Mouse (Mus musculus): ENCODE measurements at regions not wholly inside any gene's neighbourhood (a gene's known extent, or its start where the extent isn't known, plus 50 kb on each side); places are given as distances from the start of the nearest gene placed in this dataset.

DNA sequence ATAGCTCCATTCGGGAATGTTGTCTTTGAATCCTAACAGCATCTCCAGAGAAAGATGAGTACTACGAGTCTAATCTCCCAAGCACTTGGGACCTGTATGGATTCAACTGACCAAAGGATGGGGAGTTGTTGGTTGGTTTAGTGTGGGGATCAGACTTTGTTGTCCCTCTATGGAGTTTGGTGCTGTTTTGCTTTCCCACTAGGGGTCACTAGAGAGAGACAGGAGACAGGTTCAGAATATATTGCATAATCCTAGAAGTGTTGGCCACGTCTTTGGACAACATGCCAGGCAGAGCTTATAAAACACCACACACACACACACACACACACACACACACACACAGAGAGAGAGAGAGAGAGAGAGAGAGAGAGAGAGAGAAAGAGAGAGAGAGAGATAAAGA is 118.6 kb upstream of the Ercc6l2 start:
- Histone ChIP-seq H3K36me3 (ENCODE audit: insufficient read depth) (no peaks in the 10 kb centered on the region), H3K27ac (ENCODE audit: low read depth) (no peak overlapping the region), H3K27me3 (ENCODE audit: insufficient read depth, low read length) (no peaks in the 10 kb centered on the region), H3K4me1 (ENCODE audit: insufficient read depth) (peaks cover 8% of the 10 kb centered on the region), H3K4me2 (no peak overlapping the region), H3K4me3 (ENCODE audit: low read depth, low read length) (no peak overlapping the region), H3K9ac (no peak overlapping the region), H3K9me3 (ENCODE audit: low read depth, low read length) (no peaks in the 10 kb centered on the region)
- peak; percentile 69 for TF ChIP-seq CTCF (IDR thresholded peaks at IDR 0.05; ENCODE audit: low read depth)
- DNase-seq, result peak; percentile 69
- no peak for ATAC-seq (ENCODE audit: insufficient read depth)
- WGBS, result 49% methylated on average over 3 of the region's 3 CpGs

- no peak for DNase-seq
- Histone ChIP-seq H3K27ac (ENCODE audit: low read depth) (peak overlapping the region; percentile 42; the same call in 1 of the 2 replicates), H3K4me3 (ENCODE audit: low read depth, low read length) (no peak overlapping the region), H3K36me3 (ENCODE audit: insufficient read depth) (no peaks in the 10 kb centered on the region), H3K4me1 (ENCODE audit: insufficient read depth) (peaks cover 15% of the 10 kb centered on the region), H3K9ac (no peak overlapping the region), H3K27me3 (ENCODE audit: insufficient read depth, low read length) (no peaks in the 10 kb centered on the region), H3K9me3 (ENCODE audit: low read depth, low read length) (no peaks in the 10 kb centered on the region), H3K4me2 (no peak overlapping the region)
- no peak for ATAC-seq (ENCODE audit: insufficient read depth)
- TF ChIP-seq CTCF (IDR thresholded peaks at IDR 0.05; ENCODE audit: low read depth), result no peak
- 45% methylated on average over 2 of the region's 2 CpGs for WGBS
Measured at GRCm38 (mm10) chr13:63699624-63700023, 115.4 kb upstream of the Ercc6l2 start.

- no peak for TF ChIP-seq CTCF (IDR thresholded peaks at IDR 0.05; ENCODE audit: low read depth)
Measured at GRCm38 (mm10) chr13:63700747-63701146, 114.3 kb upstream of the Ercc6l2 start.

GRCm38 (mm10) chr13:63701199-63702175 is 113.6 kb upstream of the Ercc6l2 start:
- no peaks in the 10 kb centered on the region for H3K9me3 ChIP-seq (ENCODE audit: low read depth, low read length)
- ATAC-seq (ENCODE audit: insufficient read depth) (peak; percentile 89), DNase-seq (peak; percentile 84)
- H3K36me3 ChIP-seq (ENCODE audit: insufficient read depth), result no peaks in the 10 kb centered on the region
- peaks cover 15% of the 10 kb centered on the region for H3K4me1 ChIP-seq (ENCODE audit: insufficient read depth)
- H3K27ac ChIP-seq (ENCODE audit: low read depth), result peak overlapping the region; percentile 85
- TF ChIP-seq CTCF (IDR thresholded peaks at IDR 0.05; ENCODE audit: low read depth), result no peak
- H3K9ac ChIP-seq, result no peak overlapping the region; the same call in 1 of the 2 replicates
- H3K27me3 ChIP-seq (ENCODE audit: insufficient read depth, low read length), result no peaks in the 10 kb centered on the region
- no peak overlapping the region for H3K4me3 ChIP-seq (ENCODE audit: low read depth, low read length)
- WGBS, result 26% methylated on average over 9 of the region's 9 CpGs
- peak overlapping the region; percentile 7 for H3K4me2 ChIP-seq

More at GRCm38 (mm10) chr13:63700747-63701146, 114.3 kb upstream of the Ercc6l2 start:
- H3K27ac ChIP-seq (ENCODE audit: low read depth), result peak overlapping the region; percentile 85
- H3K4me1 ChIP-seq (ENCODE audit: insufficient read depth), result peaks cover 15% of the 10 kb centered on the region
- H3K9me3 ChIP-seq (ENCODE audit: low read depth, low read length), result no peaks in the 10 kb centered on the region
- H3K36me3 ChIP-seq (ENCODE audit: insufficient read depth), result no peaks in the 10 kb centered on the region
- no peak overlapping the region for H3K4me3 ChIP-seq (ENCODE audit: low read depth, low read length)
- peak overlapping the region; percentile 7; the same call in 1 of the 2 replicates for H3K4me2 ChIP-seq
- no peaks in the 10 kb centered on the region for H3K27me3 ChIP-seq (ENCODE audit: insufficient read depth, low read length)
- 23% methylated on average over 3 of the region's 3 CpGs for WGBS
- H3K9ac ChIP-seq, result no peak overlapping the region; the same call in 1 of the 2 replicates
- DNase-seq (peak; percentile 55), ATAC-seq (ENCODE audit: insufficient read depth) (peak; percentile 30)

DNA sequence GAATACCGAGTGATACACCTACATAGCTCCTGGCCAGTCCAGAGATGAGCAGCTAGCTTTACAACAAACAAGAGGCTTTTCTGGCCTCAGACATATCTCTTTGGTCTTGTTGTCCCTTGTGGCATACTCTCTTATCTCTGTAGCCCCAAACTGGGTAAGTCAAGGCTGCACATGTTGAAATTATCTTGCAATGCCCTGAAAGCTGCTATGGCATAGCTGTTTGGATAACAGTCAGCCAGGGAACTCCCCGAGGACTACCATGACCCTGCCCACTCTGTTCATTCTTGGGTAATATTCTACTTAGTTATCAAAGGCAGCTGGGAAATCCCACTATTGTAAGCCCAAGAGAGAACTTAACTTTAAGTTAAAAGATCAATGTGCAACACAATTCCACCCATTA is 106.5 kb upstream of the Ercc6l2 start:
- DNase-seq (no peak), ATAC-seq (ENCODE audit: insufficient read depth) (no peak)
- H3K4me3 ChIP-seq (ENCODE audit: low read depth, low read length), result no peak overlapping the region
- no peaks in the 10 kb centered on the region for H3K27me3 ChIP-seq (ENCODE audit: insufficient read depth, low read length)
- no peak for TF ChIP-seq CTCF (IDR thresholded peaks at IDR 0.05; ENCODE audit: low read depth)
- no peaks in the 10 kb centered on the region for H3K4me1 ChIP-seq (ENCODE audit: insufficient read depth)
- H3K9ac ChIP-seq, result no peak overlapping the region
- 80% methylated on average over 2 of the region's 2 CpGs for WGBS
- no peaks in the 10 kb centered on the region for H3K36me3 ChIP-seq (ENCODE audit: insufficient read depth)
- H3K4me2 ChIP-seq, result no peak overlapping the region
- H3K9me3 ChIP-seq (ENCODE audit: low read depth, low read length), result no peaks in the 10 kb centered on the region
- H3K27ac ChIP-seq (ENCODE audit: low read depth), result no peak overlapping the region

GRCm38 (mm10) chr13:63713137-63713536 is 101.9 kb upstream of the Ercc6l2 start:
- H3K27me3 ChIP-seq (ENCODE audit: insufficient read depth, low read length), result no peaks in the 10 kb centered on the region
- H3K9ac ChIP-seq, result no peak overlapping the region
- peaks cover 8% of the 10 kb centered on the region; the same call in 1 of the 2 replicates for H3K4me1 ChIP-seq (ENCODE audit: insufficient read depth)
- DNase-seq, result no peak
- no peak overlapping the region for H3K4me3 ChIP-seq (ENCODE audit: low read depth, low read length)
- no peaks in the 10 kb centered on the region for H3K36me3 ChIP-seq (ENCODE audit: insufficient read depth)
- no peak for ATAC-seq (ENCODE audit: insufficient read depth)
- no peak overlapping the region for H3K4me2 ChIP-seq
- 90% methylated on average over 3 of the region's 3 CpGs for WGBS
- H3K9me3 ChIP-seq (ENCODE audit: low read depth, low read length), result no peaks in the 10 kb centered on the region
- peak; percentile 50 for TF ChIP-seq CTCF (IDR thresholded peaks at IDR 0.05; ENCODE audit: low read depth)
- no peak overlapping the region for H3K27ac ChIP-seq (ENCODE audit: low read depth)

DNA sequence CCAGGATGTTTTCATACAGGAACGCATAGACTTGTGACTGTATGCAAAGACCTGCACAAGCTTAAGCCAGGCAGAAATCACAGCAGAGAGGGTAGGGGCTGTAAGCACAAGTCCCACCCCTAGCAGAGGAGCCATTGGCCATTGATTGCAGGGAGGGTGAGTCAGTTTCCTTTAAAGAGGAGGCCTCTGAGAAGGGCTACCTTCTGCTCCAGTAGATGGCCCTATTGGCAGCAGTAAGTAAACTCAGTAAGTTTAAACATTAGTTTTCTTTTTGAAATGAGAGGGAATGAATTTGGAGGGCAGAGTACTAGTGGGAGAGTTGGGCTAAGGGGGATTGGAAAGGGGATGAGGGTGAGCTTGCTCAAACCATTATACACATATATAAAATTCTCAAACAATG is 98.5 kb upstream of the Ercc6l2 start:
- Histone ChIP-seq H3K36me3 (ENCODE audit: insufficient read depth) (no peaks in the 10 kb centered on the region), H3K4me2 (no peak overlapping the region), H3K9me3 (ENCODE audit: low read depth, low read length) (no peaks in the 10 kb centered on the region), H3K27ac (ENCODE audit: low read depth) (peak overlapping the region; percentile 79), H3K27me3 (ENCODE audit: insufficient read depth, low read length) (no peaks in the 10 kb centered on the region), H3K4me1 (ENCODE audit: insufficient read depth) (peaks cover 41% of the 10 kb centered on the region), H3K9ac (no peak overlapping the region), H3K4me3 (ENCODE audit: low read depth, low read length) (no peak overlapping the region)
- WGBS, result 79% methylated on average over 1 of the region's 1 CpGs
- no peak for DNase-seq
- TF ChIP-seq CTCF (IDR thresholded peaks at IDR 0.05; ENCODE audit: low read depth), result peak; percentile 33; the same call in 1 of the 2 replicates
- ATAC-seq (ENCODE audit: insufficient read depth), result no peak
